Mouse (Mus musculus) intestine, embryonic 16.5 days (tissue): Measurements from ENCODE around the gene Col25a1. TPM values are rescaled to one million over a fixed set of nuclear protein-coding genes. Genes with fewer than 3 reads are reported as not detected.

Experiments used
- ATAC-seq: fragments of 200-750 bp; cut with Nextera tagmentation; 2 replicates; pipeline ENCODE4 v1.8.0; 2017; ENCODE audit warnings: moderate TSS enrichment, moderate library complexity
- H3K27ac ChIP-seq: fragments of 300-500 bp; sonication (generic); 2 replicates; pipeline ENCODE4 v1.5.1; 2014; ENCODE audit warnings: mild to moderate bottlenecking, low read length
- H3K27me3 ChIP-seq: fragments of 300-500 bp; sonication (generic); replicated peaks from 2 replicates; pipeline ENCODE4 v1.6.1; 2014; ENCODE audit warnings: low read length, control low read depth, mixed read lengths; ENCODE audit not compliant: control insufficient read depth, insufficient read depth
- H3K36me3 ChIP-seq: fragments of 300-500 bp; sonication (generic); 2 replicates; pipeline ENCODE4 v1.6.1; 2014; ENCODE audit warnings: low read length, control low read depth; ENCODE audit not compliant: control insufficient read depth, insufficient read depth
- H3K4me1 ChIP-seq: fragments of 300-500 bp; sonication (generic); 2 replicates; pipeline ENCODE4 v1.6.1; 2014; ENCODE audit warnings: low read length, control low read depth, mixed read lengths; ENCODE audit not compliant: control insufficient read depth, insufficient read depth
- H3K4me2 ChIP-seq: fragments of 300-500 bp; sonication (generic); 2 replicates; pipeline ENCODE4 v1.6.1; 2014; ENCODE audit warnings: low read depth, low read length, control low read depth
- H3K4me3 ChIP-seq: fragments of 300-500 bp; sonication (generic); 2 replicates; pipeline ENCODE4 v1.5.1; 2014; ENCODE audit warnings: mild to moderate bottlenecking, low read length
- H3K9ac ChIP-seq: fragments of 300-500 bp; sonication (generic); 2 replicates; pipeline ENCODE4 v1.6.1; 2014; ENCODE audit warnings: low read depth, low read length
- H3K9me3 ChIP-seq: fragments of 300-500 bp; sonication (generic); 2 replicates; pipeline ENCODE4 v1.6.1; 2016; ENCODE audit warnings: low read length, control low read depth; ENCODE audit not compliant: control insufficient read depth
- WGBS: fragments of 180-500 bp; shearing (Covaris S2); extraction: QIAGEN DNeasy Blood & Tissue Kit; methylation state at CpG from one replicate; pipeline ENCODE4 v1.1.7; 2014; 5-methylcytosine and 5-hydroxymethylcytosine counted together
- polyA plus RNA-seq: library from polyadenylated mRNA; unstranded; fragments of >200 nt; fragmentation: Nextera tagmentation; extraction: Ambion mirVana; gene quantifications from 2 replicates; pipeline ENCODE4 v1.2.1, GENCODE M21; 2015

The Col25a1 gene
- polyA plus RNA-seq, 1 experiment from 2014 or later, result 1.4 TPM

GRCm38 (mm10) chr3:130614444-130614843 lies 483.1 kb downstream of the Col25a1 start:
- 71% methylated on average over 9 of the region's 9 CpGs for whole genome bisulfite sequencing
- no peak for ATAC-seq
- no peak overlapping the region for H3K9ac ChIP-seq
- no peak overlapping the region for H3K4me2 ChIP-seq
- H3K9me3 ChIP-seq, result no peaks in the 10 kb centered on the region
- H3K36me3 ChIP-seq, result no peaks in the 10 kb centered on the region
- no peak overlapping the region for H3K4me3 ChIP-seq
- H3K27ac ChIP-seq, result no peak overlapping the region
- no peaks in the 10 kb centered on the region for H3K27me3 ChIP-seq
- peaks cover 6% of the 10 kb centered on the region; the same call in 1 of the 2 replicates for H3K4me1 ChIP-seq

GRCm38 (mm10) chr3:130615625-130616024 lies 484.3 kb downstream of the Col25a1 start:
- H3K27me3 ChIP-seq, result no peaks in the 10 kb centered on the region
- 62% methylated on average over 8 of the region's 8 CpGs for WGBS
- peaks cover 6% of the 10 kb centered on the region; the same call in 1 of the 2 replicates for H3K4me1 ChIP-seq
- no peaks in the 10 kb centered on the region for H3K9me3 ChIP-seq
- no peak overlapping the region for H3K27ac ChIP-seq
- no peak overlapping the region for H3K9ac ChIP-seq
- no peaks in the 10 kb centered on the region for H3K36me3 ChIP-seq
- no peak for ATAC-seq
- no peak overlapping the region for H3K4me3 ChIP-seq
- no peak overlapping the region for H3K4me2 ChIP-seq

GRCm38 (mm10) chr3:130617439-130617898 lies 486.2 kb downstream of the Col25a1 start, which contains the start of gene Etnppl:
Gene Etnppl, plus strand, starts transcription at chr3:130617448.
- Histone ChIP-seq H3K4me1 (peaks cover 6% of the 10 kb centered on the region; the same call in 1 of the 2 replicates), H3K36me3 (no peaks in the 10 kb centered on the region), H3K9me3 (no peaks in the 10 kb centered on the region), H3K27me3 (no peaks in the 10 kb centered on the region), H3K4me2 (peak within 1 kb of the TSS; percentile 22), H3K4me3 (no peak within 1 kb of the TSS; the same call in 1 of the 2 replicates), H3K27ac (no peak within 1 kb of the TSS), H3K9ac (peak within 1 kb of the TSS; percentile 25; the same call in 1 of the 2 replicates)
- ATAC-seq, result peak; percentile 66
- 6% methylated on average over 10 of the region's 10 CpGs for WGBS

- H3K4me3 ChIP-seq, result no peak overlapping the region
- no peaks in the 10 kb centered on the region for H3K9me3 ChIP-seq
- H3K4me2 ChIP-seq, result no peak overlapping the region
- H3K36me3 ChIP-seq, result no peaks in the 10 kb centered on the region
- H3K27me3 ChIP-seq, result no peaks in the 10 kb centered on the region
- peaks cover 6% of the 10 kb centered on the region; the same call in 1 of the 2 replicates for H3K4me1 ChIP-seq
- WGBS, result 72% methylated on average over 12 of the region's 12 CpGs
- no peak overlapping the region for H3K27ac ChIP-seq
- no peak for ATAC-seq
- H3K9ac ChIP-seq, result no peak overlapping the region
Measured at GRCm38 (mm10) chr3:130620517-130621146, 489.3 kb downstream of the Col25a1 start.

- Histone ChIP-seq H3K27me3 (no peaks in the 10 kb centered on the region), H3K9me3 (no peaks in the 10 kb centered on the region), H3K4me1 (no peaks in the 10 kb centered on the region), H3K9ac (no peak overlapping the region), H3K36me3 (no peaks in the 10 kb centered on the region), H3K4me2 (no peak overlapping the region), H3K4me3 (no peak overlapping the region), H3K27ac (no peak overlapping the region)
- WGBS, result 90% methylated on average over 5 of the region's 5 CpGs
- no peak for ATAC-seq
Measured at GRCm38 (mm10) chr3:130628358-130628757, 497.1 kb downstream of the Col25a1 start.

GRCm38 (mm10) chr3:130633859-130634258 lies 502.6 kb downstream of the Col25a1 start:
- Histone ChIP-seq H3K36me3 (no peaks in the 10 kb centered on the region), H3K27ac (no peak overlapping the region), H3K4me3 (no peak overlapping the region), H3K4me2 (no peak overlapping the region), H3K9me3 (no peaks in the 10 kb centered on the region), H3K9ac (no peak overlapping the region), H3K4me1 (no peaks in the 10 kb centered on the region), H3K27me3 (no peaks in the 10 kb centered on the region)
- 72% methylated on average over 5 of the region's 5 CpGs for WGBS
- no peak for ATAC-seq

GRCm38 (mm10) chr3:130646110-130646810 lies 515.0 kb downstream of the Col25a1 start:
- no peaks in the 10 kb centered on the region for H3K9me3 ChIP-seq
- no peak overlapping the region for H3K27ac ChIP-seq
- no peak for ATAC-seq
- WGBS, result 79% methylated on average over 11 of the region's 11 CpGs
- H3K36me3 ChIP-seq, result no peaks in the 10 kb centered on the region
- H3K9ac ChIP-seq, result no peak overlapping the region
- H3K4me2 ChIP-seq, result no peak overlapping the region
- no peaks in the 10 kb centered on the region for H3K4me1 ChIP-seq
- no peaks in the 10 kb centered on the region for H3K27me3 ChIP-seq
- H3K4me3 ChIP-seq, result no peak overlapping the region

Other genes starting within 250 kb of the Col25a1 start
- gene Casp6, start 230.1 kb upstream of the Col25a1 start, polyA plus RNA-seq, result 179 and 183 TPM in 2 replicates
- gene Mcub, start 161.3 kb upstream of the Col25a1 start, polyA plus RNA-seq, result 3.6 and 3.7 TPM in 2 replicates
- 25.4 and 26.8 TPM in 2 replicates for gene Sec24b, start 69.9 kb upstream of the Col25a1 start, polyA plus RNA-seq